Mouse (Mus musculus) lung, postnatal 0 days (tissue): Measurements from ENCODE around the gene Gpc1. TPM values are rescaled to one million over a fixed set of nuclear protein-coding genes. Genes with fewer than 3 reads are reported as not detected.

Source experiments
- ATAC-seq: fragments of 200-750 bp; cut with Nextera tagmentation; 2 replicates; pipeline ENCODE4 v1.8.0; 2017; ENCODE audit warnings: moderate library complexity
- DNase-seq: peaks from one replicate; pipeline ENCODE4 v3.0.0-alpha.2; 2016; ENCODE audit warnings: low spot score
- H3K27ac ChIP-seq: fragments of 300-500 bp; sonication (generic); 2 replicates; pipeline ENCODE4 v1.5.1; 2014; ENCODE audit warnings: antibody characterized with exemption, mild to moderate bottlenecking, low read length, mixed read lengths
- H3K27me3 ChIP-seq: fragments of 300-500 bp; sonication (generic); replicated peaks from 2 replicates; pipeline ENCODE4 v1.6.1; 2014; ENCODE audit warnings: low read length, mixed read lengths; ENCODE audit not compliant: insufficient read depth
- H3K36me3 ChIP-seq: fragments of 300-500 bp; sonication (generic); 2 replicates; pipeline ENCODE4 v1.6.1; 2014; ENCODE audit warnings: low read length, mixed read lengths; ENCODE audit not compliant: insufficient read depth
- H3K4me1 ChIP-seq: fragments of 300-500 bp; sonication (generic); 2 replicates; pipeline ENCODE4 v1.6.1; 2014; ENCODE audit warnings: antibody characterized with exemption, low read depth, low read length, mixed read lengths; ENCODE audit not compliant: insufficient read depth
- H3K4me2 ChIP-seq: fragments of 300-500 bp; sonication (generic); replicated peaks from 2 replicates; pipeline ENCODE4 v1.6.1; 2014; ENCODE audit warnings: low read depth, mild to moderate bottlenecking, low read length, moderate library complexity, mixed read lengths
- H3K4me3 ChIP-seq: fragments of 300-500 bp; sonication (generic); 2 replicates; pipeline ENCODE4 v1.5.1; 2014; ENCODE audit warnings: low read depth, low read length
- H3K9ac ChIP-seq: fragments of 300-500 bp; sonication (generic); replicated peaks from 2 replicates; pipeline ENCODE4 v1.6.1; 2014; ENCODE audit warnings: low read depth, mild to moderate bottlenecking
- H3K9me3 ChIP-seq: fragments of 300-500 bp; sonication (generic); 2 replicates; pipeline ENCODE4 v1.6.1; 2016; ENCODE audit warnings: low read length, mixed read lengths
- CTCF ChIP-seq: IDR thresholded peaks from 2 replicates; pipeline ENCODE4 v1.5.1; 2016; ENCODE audit warnings: antibody characterized with exemption, mild to moderate bottlenecking
- EP300 ChIP-seq: IDR thresholded peaks from 2 replicates; pipeline ENCODE4 v1.6.1; 2016; ENCODE audit warnings: antibody characterized with exemption, mild to moderate bottlenecking, control low read depth
- WGBS: fragments of 180-500 bp; shearing (Covaris S2); extraction: QIAGEN DNeasy Blood & Tissue Kit; methylation state at CpG from one replicate; pipeline ENCODE4 v1.1.7; 2014; 5-methylcytosine and 5-hydroxymethylcytosine counted together
- polyA plus RNA-seq: library from polyadenylated mRNA; unstranded; fragments of >200 nt; fragmentation: Nextera tagmentation; extraction: Ambion mirVana; gene quantifications from 2 replicates; pipeline ENCODE4 v1.2.1, GENCODE M21; 2015

Gpc1 gene
- polyA plus RNA-seq, 1 experiment from 2014 or later: 11.0 TPM

DNA sequence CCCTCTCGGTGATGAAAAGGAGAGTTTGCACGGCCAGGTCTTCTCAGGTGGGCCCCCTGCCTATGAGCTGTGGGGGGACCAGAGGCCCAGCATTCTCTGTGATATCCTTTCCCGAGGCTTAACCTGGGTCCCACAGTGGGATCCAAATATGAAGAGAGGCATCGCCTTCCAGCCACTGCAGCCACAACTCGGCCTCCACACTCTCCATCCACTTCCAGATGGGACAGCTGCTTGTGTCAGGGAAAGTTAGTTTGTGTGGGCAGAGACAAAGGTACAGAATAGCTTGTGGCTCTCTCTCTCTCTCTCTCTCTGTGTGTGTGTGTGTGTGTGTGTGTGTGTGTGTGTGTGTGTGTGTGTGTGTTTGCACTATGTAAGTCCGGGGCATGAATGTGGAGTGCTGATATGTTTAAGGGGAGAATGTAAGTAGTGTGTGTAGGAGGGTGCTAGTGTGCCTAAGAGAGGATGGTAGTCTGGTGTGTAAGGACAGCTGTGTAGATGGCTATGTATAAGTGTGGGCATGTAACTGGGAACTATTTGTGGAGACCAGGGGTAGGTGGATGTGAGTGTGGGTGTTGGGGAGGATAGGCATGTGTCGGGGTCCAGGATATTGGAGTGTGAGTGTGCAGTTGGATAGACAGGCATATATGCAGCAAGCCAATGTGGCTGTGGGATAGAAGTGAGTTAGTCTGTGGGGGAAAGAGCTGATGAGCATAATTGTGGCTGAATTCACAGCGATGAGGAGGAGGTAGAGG, 44.1 kb downstream of the Gpc1 start:
- DNase-seq (no peak), ATAC-seq (no peak)
- Histone ChIP-seq H3K4me2 (no peak overlapping the region), H3K4me3 (no peak overlapping the region), H3K36me3 (no peaks in the 10 kb centered on the region), H3K27me3 (no peaks in the 10 kb centered on the region), H3K4me1 (no peaks in the 10 kb centered on the region), H3K9me3 (no peaks in the 10 kb centered on the region), H3K9ac (no peak overlapping the region), H3K27ac (no peak overlapping the region)
- WGBS: 62% methylated on average over 8 of the region's 8 CpGs
- TF ChIP-seq EP300 (no peak), CTCF (no peak)

DNA sequence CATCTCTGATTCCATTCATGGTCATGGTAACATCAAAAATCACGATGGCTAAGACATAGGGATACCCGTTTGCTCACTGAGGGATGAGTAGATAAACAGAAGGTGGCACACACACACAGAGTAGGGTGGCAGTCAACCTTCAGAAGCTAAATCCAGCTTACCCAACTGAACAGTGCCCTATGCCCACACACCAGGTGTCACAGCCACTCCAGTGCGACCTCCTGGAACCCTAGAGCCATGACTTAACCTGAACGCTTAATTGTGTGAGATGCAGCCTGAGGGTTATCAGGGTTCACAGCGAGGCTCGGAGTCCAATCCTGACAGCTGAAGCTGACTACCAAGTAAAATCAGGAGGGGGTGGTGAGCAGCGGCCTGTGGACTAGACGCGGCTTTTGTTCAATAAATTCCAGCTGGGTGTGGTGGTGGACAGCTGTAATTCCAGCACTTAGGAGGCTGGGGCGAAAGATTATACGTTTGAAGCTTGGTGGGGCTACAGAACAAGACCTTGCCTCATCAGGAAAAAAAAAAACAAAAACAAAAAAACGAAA, 46.1 kb downstream of the Gpc1 start:
- Histone ChIP-seq H3K27ac (no peak overlapping the region), H3K4me3 (no peak overlapping the region), H3K9me3 (no peaks in the 10 kb centered on the region), H3K27me3 (no peaks in the 10 kb centered on the region), H3K36me3 (no peaks in the 10 kb centered on the region), H3K9ac (no peak overlapping the region), H3K4me2 (no peak overlapping the region), H3K4me1 (no peaks in the 10 kb centered on the region)
- DNase-seq (no peak), ATAC-seq (no peak)
- no peak for TF ChIP-seq EP300
- TF ChIP-seq CTCF: no peak
- 63% methylated on average over 12 of the region's 12 CpGs for WGBS

DNA sequence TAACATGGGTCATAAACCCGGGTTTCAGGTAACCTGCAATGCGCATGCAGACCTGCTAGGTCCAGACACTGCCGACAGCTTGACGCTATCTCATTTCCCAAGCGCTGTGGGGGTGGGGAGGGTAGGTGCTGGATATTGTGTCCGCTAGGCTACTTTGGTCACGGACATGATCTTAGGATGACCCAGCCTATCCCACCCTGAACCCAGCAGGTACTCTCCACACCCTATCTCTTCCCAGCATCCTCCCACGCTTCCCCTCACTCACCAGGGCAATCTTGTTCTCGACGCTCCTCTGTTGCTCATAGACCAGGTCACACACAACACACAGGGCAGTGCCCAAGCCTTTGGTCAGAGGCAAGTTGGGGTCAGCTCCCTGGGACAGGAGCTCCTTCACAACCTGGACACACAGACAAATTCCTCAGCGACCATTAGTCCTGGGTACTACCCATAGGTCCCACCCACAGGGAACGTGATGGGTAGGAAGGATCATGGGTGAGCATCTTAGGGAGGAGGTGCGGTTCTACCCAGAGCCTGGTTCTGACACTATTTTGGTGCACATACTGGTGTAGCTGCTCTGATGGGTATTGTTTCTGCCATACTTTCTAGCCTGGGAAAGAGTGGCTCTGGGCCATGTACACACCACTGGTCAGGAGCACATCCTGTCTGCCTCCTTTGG, 46.8 kb downstream of the Gpc1 start:
- DNase-seq (no peak), ATAC-seq (no peak)
- WGBS: 83% methylated on average over 13 of the region's 13 CpGs
- Histone ChIP-seq H3K4me3 (no peak overlapping the region), H3K27me3 (no peaks in the 10 kb centered on the region), H3K4me1 (no peaks in the 10 kb centered on the region), H3K27ac (no peak overlapping the region), H3K9me3 (no peaks in the 10 kb centered on the region), H3K9ac (no peak overlapping the region), H3K36me3 (no peaks in the 10 kb centered on the region), H3K4me2 (no peak overlapping the region)
- no peak for TF ChIP-seq CTCF

DNA sequence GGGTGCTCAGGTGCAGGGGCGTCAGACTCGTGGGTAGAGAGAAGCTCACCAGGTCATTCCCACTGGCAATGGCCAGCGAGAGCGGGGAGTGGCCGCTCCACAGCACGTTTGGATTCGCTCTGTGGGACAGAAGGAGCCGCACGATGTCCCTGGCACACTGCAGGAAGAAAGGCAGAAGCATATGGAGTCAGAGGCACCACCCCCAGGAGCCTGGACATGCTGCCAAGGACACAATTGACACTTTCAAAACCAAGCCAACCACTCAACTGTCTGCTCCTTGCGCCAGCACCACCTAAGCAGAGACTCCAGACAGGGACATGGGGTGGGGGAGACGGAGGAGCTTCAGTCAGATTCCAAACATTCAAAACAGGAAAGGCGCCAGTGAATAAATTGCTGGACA, 47.8 kb downstream of the Gpc1 start:
- Histone ChIP-seq H3K9me3 (no peaks in the 10 kb centered on the region), H3K27ac (no peak overlapping the region), H3K4me3 (no peak overlapping the region), H3K4me1 (no peaks in the 10 kb centered on the region), H3K4me2 (no peak overlapping the region), H3K27me3 (no peaks in the 10 kb centered on the region), H3K36me3 (no peaks in the 10 kb centered on the region), H3K9ac (no peak overlapping the region)
- TF ChIP-seq CTCF: no peak
- no peak for TF ChIP-seq EP300
- DNase-seq (no peak), ATAC-seq (peak; percentile 37)
- WGBS: 70% methylated on average over 12 of the region's 12 CpGs

DNA sequence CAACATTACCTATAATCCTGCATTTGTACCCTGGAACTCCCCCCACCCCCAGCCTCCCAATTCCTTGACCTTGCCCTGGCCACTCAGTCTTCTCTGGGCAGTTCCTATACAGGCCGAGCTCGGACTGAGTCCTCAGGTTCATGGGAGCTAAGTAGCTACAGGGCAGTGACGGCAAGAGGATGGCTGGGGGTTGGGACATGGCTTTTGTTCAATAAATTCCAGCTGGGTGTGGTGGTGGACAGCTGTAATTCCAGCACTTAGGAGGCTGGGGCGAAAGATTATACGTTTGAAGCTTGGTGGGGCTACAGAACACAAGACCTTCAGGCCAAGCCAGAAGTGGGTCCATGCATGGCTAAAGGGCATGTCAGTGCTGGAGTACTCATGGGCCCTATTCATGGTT, 48.7 kb downstream of the Gpc1 start:
- no peak for TF ChIP-seq EP300
- TF ChIP-seq CTCF: no peak
- Histone ChIP-seq H3K4me1 (no peaks in the 10 kb centered on the region), H3K4me2 (no peak overlapping the region), H3K9me3 (no peaks in the 10 kb centered on the region), H3K27me3 (no peaks in the 10 kb centered on the region), H3K9ac (no peak overlapping the region), H3K36me3 (no peaks in the 10 kb centered on the region), H3K4me3 (no peak overlapping the region), H3K27ac (no peak overlapping the region)
- WGBS: 77% methylated on average over 5 of the region's 5 CpGs
- no peak for ATAC-seq
- DNase-seq: no peak

DNA sequence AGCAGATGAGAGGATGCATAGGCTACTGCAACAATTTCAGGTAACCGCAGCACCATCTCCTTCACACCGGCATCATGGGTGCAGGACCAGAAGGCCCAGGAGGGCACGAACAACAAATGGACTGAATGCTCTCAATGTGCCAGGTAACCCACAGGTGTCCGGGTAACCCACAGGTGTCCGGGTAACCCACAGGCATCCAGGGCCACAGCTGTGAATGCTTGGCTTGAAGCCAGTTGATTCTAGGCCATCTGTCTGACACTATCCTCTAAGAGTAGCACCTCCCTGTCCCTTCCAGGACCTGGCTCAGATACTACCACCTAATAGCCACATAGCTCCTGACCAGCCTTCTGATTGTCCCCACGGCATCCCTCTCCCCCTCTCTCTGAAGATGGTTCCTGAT, 50.5 kb downstream of the Gpc1 start:
- DNase-seq: no peak
- H3K27me3 ChIP-seq: no peaks in the 10 kb centered on the region
- H3K9me3 ChIP-seq: no peaks in the 10 kb centered on the region
- H3K4me2 ChIP-seq: no peak overlapping the region
- no peaks in the 10 kb centered on the region for H3K36me3 ChIP-seq
- ATAC-seq: no peak
- no peak overlapping the region for H3K27ac ChIP-seq
- H3K9ac ChIP-seq: no peak overlapping the region
- H3K4me3 ChIP-seq: no peak overlapping the region
- TF ChIP-seq EP300 (no peak), CTCF (no peak)
- H3K4me1 ChIP-seq: no peaks in the 10 kb centered on the region
- 74% methylated on average over 6 of the region's 6 CpGs for WGBS
